Mouse (Mus musculus): ENCODE data around the gene Yjefn3.
"Not testable (repeated sequence)": the region's sequence is repeated elsewhere in the genome, so short reads cannot be mapped to it uniquely, and the experiment has no call there.

Yjefn3 gene

GRCm38 (mm10) chr8:69902163-69903062 lies at the start of gene Yjefn3, which contains the start of the genes Tssk6 and Ndufa13:
TSS of gene Yjefn3 (minus strand) at chr8:69902712.
TSS of gene Tssk6 (plus strand) at chr8:69902184.
TSS of gene Ndufa13 (minus strand) at chr8:69902558.
- DNase-seq (ENCODE audit: low spot score) = no peak

GRCm38 (mm10) chr8:69950300-69950699 lies 47.8 kb upstream of the Yjefn3 start:
- no peak for DNase-seq (ENCODE audit: low spot score)

GRCm38 (mm10) chr8:69942495-69942894 lies 40.0 kb upstream of the Yjefn3 start:
- DNase-seq (ENCODE audit: low spot score) = not testable (repeated sequence)

GRCm38 (mm10) chr8:69940386-69940785 lies 37.9 kb upstream of the Yjefn3 start:
- DNase-seq (ENCODE audit: low spot score) = no peak

- DNase-seq (ENCODE audit: low spot score) = no peak
These were observed 37.1 kb upstream of the Yjefn3 start for GRCm38 (mm10) chr8:69939633-69940032.

- DNase-seq (ENCODE audit: low spot score) = no peak
These were observed 35.9 kb upstream of the Yjefn3 start for GRCm38 (mm10) chr8:69938245-69938982.

GRCm38 (mm10) chr8:69937466-69937865 lies 35.0 kb upstream of the Yjefn3 start:
- no peak for DNase-seq (ENCODE audit: low spot score)

GRCm38 (mm10) chr8:69936050-69936794 lies 33.7 kb upstream of the Yjefn3 start:
- DNase-seq (ENCODE audit: low spot score) = peak; percentile 53

GRCm38 (mm10) chr8:69935431-69935830 lies 32.9 kb upstream of the Yjefn3 start:
- DNase-seq (ENCODE audit: low spot score) = no peak

GRCm38 (mm10) chr8:69934582-69934981 lies 32.1 kb upstream of the Yjefn3 start:
- no peak for DNase-seq (ENCODE audit: low spot score)

- no peak for DNase-seq (ENCODE audit: low spot score)
These were observed 31.3 kb upstream of the Yjefn3 start for GRCm38 (mm10) chr8:69933811-69934210.

- no peak for DNase-seq (ENCODE audit: low spot score)
These were observed 24.4 kb upstream of the Yjefn3 start for GRCm38 (mm10) chr8:69926901-69927300.

- no peak for DNase-seq (ENCODE audit: low spot score)
These were observed 21.5 kb upstream of the Yjefn3 start for GRCm38 (mm10) chr8:69923986-69924385.

- no peak for DNase-seq (ENCODE audit: low spot score)
These were observed 18.6 kb upstream of the Yjefn3 start for GRCm38 (mm10) chr8:69921141-69921540.

GRCm38 (mm10) chr8:69919876-69920662 lies 17.6 kb upstream of the Yjefn3 start:
- peak; percentile 60 for DNase-seq (ENCODE audit: low spot score)

- DNase-seq (ENCODE audit: low spot score) = peak; percentile 80
These were observed 16.5 kb upstream of the Yjefn3 start for GRCm38 (mm10) chr8:69919010-69919409.

- DNase-seq (ENCODE audit: low spot score) = no peak
These were observed 16.0 kb upstream of the Yjefn3 start for GRCm38 (mm10) chr8:69918506-69918905.

- no peak for DNase-seq (ENCODE audit: low spot score)
These were observed 13.2 kb upstream of the Yjefn3 start for GRCm38 (mm10) chr8:69915748-69916147.

GRCm38 (mm10) chr8:69914526-69914925 lies 12.0 kb upstream of the Yjefn3 start:
- no peak for DNase-seq (ENCODE audit: low spot score)

GRCm38 (mm10) chr8:69912478-69913074 lies 10.1 kb upstream of the Yjefn3 start:
- no peak for DNase-seq (ENCODE audit: low spot score)

GRCm38 (mm10) chr8:69911917-69912316 lies 9.4 kb upstream of the Yjefn3 start:
- no peak for DNase-seq (ENCODE audit: low spot score)

All from urinary bladder, postnatal 14 days (tissue).